Mouse (Mus musculus) cerebral cortex, adult 2 months (tissue): Measurements from ENCODE around the gene Pou2f1.

Experiments
- WGBS: fragments of 180-500 bp; shearing (Covaris S2); methylation state at CpG from one replicate; pipeline ENCODE4 v1.1.7; 2018; 5-methylcytosine and 5-hydroxymethylcytosine counted together

The Pou2f1 gene

DNA sequence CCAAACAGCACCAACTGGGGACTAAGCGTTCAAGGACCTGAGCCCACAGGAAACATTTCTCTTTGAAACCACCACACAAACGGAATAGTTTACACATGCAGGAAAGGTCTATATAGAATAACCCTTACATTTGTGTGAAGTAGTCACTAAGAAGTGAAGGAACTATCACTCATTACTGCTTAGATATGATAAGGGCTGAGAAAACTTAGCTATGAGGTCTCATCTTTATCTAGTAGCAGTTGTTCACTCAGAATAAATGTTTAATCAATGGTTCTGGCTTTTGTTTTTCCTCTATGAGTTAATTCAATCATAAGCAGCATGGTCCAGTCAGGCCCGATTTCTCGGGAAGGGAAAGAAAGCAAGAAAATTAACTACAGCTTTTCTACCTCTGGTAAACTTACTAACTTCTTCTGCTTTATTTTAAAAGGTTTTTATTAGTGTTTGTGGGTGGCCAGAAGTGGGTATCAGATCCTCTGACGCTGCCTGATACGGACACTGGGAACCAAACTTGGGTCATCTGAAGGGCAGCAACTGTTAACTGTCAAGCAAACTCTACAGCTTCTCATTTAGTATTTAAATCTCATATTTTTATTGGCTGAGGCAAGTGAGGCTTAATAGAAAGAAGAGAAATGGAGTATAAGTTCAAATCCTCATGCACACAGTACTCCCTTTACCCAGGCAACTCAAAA, 40.7 kb downstream of the Pou2f1 start:
- WGBS = 85% methylated on average over 6 of the region's 6 CpGs

DNA sequence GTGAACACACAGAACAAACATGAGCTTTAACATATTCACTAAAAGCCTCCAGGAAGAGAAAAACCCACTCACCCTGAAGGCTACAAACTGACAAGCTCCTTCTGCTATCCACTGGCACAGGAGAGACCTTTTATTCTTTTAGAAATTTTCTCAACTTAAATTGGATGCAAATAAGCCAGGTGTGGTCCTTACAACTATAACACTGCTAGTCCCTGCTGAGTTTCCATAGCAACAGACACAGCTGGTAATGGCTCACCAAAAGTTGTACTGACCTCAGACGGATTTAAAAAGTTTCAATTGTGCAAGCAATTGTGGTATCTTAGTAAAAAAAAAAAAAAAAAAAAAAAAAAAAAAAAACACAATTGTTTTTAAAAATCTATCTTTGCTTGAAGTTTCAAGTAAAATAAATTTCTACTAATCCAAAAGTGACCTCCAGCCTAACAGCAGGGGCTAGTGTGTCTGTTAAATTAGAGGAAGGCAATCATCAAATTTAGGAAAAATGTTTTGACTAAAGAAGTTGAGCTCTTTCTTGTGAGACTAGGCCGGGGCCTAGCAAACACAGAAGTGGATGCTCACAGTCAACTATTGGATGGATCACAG, 54.2 kb downstream of the Pou2f1 start:
- 55% methylated on average over 2 of the region's 2 CpGs for WGBS

GRCm38 (mm10) chr1:165943270-165943669, 59.2 kb downstream of the Pou2f1 start:
- 62% methylated on average over 1 of the region's 1 CpGs for WGBS

GRCm38 (mm10) chr1:165935466-165935818, 67.0 kb downstream of the Pou2f1 start:
- 47% methylated on average over 2 of the region's 2 CpGs for WGBS

DNA sequence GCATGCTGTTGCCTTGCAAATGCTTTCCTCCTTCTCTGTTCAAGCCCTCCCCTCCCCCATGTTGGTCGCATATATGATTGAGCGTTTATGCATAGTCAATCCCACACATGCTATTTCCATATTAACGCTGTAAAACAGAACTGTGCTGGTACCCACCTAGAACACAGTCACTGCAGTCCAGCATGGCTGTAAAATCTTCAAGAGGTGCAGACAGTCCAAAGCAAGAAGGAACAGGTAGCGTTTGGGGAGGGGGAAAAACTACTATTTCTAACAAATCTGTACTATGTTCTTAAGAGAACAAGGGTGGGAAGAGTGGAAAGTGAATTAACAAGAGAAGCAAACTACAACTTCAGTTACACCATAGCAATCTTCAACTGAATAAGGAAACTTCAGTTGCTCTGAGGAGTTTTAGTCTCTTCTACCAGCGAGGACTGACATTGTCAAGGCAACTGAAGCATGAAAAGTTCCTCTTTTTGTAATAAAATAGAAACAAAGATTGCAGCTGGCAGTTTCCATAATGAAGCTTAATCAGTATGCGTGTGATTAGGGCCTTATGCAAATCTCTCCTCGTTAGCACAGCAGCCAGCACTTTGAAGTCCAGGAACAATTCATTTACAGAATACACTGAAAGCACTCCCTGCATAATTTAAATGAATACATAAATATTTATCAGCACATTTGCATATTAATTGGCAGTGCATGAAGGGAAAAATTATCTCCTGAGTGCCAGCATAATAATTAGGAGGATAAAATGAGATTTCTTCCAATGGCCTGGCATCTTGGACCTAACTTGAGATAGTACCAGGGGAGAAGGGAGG, 67.6 kb downstream of the Pou2f1 start:
- WGBS = 32% methylated on average over 7 of the region's 7 CpGs

- 56% methylated on average over 5 of the region's 5 CpGs for WGBS
Observed at GRCm38 (mm10) chr1:165933915-165934647, 68.4 kb downstream of the Pou2f1 start.

DNA sequence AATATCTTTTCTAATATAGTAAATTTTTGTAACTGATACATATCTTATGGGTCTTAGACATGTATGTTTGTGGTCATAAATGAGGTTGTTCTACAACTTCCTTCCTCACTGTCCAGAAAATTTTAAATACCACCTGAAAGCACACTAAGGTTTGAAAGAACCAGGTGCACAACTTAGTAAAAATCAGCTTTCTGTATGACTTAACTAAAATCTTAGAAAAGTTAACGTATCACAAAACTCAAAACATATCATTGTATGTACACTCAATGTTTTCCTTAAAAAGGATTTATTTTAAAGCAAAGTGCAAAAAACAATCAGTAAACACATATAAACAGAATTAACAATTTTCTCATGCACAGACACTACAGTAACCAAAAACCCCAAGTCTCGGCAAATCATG, 69.6 kb downstream of the Pou2f1 start:
- WGBS = 83% methylated on average over 2 of the region's 2 CpGs

DNA sequence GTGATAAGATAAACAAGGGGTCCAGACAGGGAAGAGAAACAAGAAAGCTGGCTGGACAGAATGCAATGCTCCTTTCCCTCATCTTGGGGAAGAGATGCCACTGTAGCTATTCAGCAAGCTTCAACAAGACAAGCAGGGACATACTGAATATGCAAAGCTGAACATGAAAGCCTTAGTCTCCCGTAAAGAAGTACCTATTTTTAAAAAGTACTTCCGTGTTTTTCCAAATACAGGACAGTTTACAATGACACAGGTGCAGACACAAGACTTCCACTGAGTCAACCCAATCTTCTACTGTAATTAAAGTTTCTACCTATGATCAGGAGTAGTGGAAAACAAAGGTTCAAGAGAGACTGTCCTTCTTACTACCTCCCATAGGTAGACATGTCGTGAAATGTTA, 72.0 kb downstream of the Pou2f1 start:
- 63% methylated on average over 3 of the region's 3 CpGs for WGBS

- 89% methylated on average over 7 of the region's 7 CpGs for WGBS
Observed at GRCm38 (mm10) chr1:165927507-165928279, 74.8 kb downstream of the Pou2f1 start.

GRCm38 (mm10) chr1:165925207-165925606, 77.3 kb downstream of the Pou2f1 start:
- WGBS = 78% methylated on average over 2 of the region's 2 CpGs

DNA sequence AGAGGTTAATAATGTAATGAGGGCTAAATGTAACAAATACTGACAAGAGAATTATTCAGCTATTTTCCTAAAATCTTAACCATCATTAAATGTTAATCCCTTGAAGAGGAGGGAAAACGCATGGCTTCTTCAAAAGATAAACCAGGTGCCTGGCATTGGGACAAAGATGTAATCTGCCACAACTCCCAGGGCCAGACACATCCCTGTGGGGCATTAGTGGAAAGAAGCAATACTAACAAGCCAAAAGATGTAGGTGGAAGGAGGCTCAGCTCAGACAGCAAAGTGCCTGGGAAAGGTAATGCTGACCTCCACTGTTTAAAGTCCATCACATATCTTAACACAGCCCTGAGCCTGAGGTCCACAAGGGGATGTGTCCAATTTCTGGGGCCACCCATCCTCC, 80.0 kb downstream of the Pou2f1 start:
- WGBS = 69% methylated on average over 1 of the region's 1 CpGs

DNA sequence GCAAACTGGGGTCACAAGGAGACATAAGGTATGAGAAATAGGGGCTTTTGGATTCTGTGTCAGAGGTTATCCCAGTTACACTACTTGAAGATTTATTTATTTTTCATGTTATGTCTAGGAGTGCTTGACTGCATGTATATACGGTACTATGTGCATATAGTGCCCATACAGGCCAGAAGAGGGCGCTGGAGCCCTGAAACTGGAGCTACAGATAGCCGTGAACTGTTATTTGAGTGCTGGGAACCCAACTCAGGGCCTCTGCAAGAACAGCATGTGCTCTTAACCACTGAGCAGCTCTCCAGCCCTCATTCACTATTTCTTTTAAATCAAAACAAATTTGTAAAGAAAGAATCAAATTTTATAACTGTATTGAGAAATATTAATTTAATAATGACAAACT, 81.5 kb downstream of the Pou2f1 start:
- WGBS = 76% methylated on average over 3 of the region's 3 CpGs

DNA sequence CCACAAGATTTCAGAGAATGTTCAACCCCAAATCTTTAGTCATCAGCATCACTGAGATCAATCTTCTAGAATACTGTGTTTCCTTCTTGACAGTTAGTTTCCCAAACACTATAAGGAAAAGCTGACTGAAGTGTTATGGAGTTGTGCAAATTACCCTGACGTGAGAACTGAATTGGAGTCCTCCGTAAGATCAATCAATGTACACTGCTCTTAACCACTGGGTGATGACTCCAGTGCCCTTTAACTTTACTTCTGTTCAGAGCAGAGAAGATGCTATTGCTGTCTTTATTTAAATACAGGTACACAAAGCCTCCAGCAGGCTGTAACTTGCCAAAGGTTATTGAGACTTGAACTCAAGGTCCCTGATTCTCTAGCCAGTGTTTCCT, 88.1 kb downstream of the Pou2f1 start:
- WGBS = 69% methylated on average over 2 of the region's 2 CpGs

DNA sequence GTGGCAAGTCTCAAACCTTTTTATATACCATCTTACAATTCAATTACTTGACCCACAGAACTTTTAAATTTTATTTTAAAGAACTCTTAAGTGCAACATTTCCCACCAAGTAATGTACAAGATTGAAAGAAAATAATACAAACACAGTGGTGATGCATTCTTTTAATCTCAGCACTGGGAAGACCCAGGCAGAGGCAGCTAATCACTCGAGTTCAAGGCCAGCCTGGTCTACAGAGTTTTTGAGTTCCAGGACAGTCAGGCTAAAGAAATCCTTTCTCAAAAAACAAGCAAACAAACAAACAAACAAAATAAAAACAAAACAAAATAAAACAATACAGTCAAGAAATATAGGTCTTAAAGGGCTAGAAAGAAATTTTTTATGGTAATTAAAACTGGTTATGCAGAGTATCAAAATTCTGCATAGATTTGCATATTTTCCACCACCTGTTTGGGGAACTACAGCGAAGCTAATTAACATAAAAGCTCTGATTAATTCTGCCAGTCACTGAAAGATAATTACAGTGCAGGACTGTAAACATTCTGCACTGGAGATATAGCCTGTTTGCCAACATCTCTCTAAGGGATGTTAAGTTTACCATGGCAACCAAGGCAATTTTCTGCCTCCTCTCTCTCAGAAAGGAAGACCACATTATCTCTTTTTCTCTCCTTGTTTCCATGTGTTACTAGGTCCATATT, 88.6 kb downstream of the Pou2f1 start:
- 52% methylated on average over 2 of the region's 2 CpGs for WGBS

DNA sequence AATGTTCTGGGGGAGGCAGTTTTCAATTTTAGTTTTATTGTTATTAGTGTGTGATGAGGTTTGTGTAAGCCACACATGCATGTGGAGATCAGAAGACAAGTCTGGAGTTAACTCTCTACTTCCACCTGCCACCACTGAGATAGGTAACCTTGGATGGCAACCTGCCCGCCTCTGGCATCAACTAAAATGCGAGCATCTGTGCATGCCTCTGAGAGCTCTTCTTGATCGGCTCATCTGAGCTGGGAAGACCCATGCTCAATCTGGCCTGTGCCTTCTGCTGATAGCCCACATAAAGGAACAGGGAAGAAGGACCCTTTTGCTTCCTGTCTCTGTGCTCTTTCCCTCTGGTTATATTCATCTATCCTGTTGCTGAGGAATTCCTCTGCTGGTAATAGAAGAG, 93.0 kb downstream of the Pou2f1 start:
- 82% methylated on average over 3 of the region's 3 CpGs for WGBS

DNA sequence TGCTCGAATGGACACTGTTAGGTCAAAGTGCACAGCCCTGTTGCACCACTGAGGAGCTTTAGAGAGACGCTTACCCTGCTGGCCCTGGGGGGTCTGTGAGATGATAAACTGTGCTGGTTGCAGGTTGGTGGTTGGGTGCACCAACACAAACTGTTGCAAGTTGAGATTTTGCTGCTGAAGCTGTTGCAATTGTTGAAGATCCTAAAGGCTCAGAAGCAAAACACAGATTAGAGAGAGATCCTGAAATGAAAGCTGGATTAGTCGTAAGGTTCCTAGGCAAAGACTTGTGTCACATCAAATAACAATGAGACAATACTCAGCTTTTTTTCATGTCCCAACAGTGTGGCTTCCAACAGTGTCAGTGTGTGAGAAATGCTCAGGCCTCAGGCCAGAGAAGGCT, 93.7 kb downstream of the Pou2f1 start:
- 89% methylated on average over 3 of the region's 3 CpGs for WGBS

DNA sequence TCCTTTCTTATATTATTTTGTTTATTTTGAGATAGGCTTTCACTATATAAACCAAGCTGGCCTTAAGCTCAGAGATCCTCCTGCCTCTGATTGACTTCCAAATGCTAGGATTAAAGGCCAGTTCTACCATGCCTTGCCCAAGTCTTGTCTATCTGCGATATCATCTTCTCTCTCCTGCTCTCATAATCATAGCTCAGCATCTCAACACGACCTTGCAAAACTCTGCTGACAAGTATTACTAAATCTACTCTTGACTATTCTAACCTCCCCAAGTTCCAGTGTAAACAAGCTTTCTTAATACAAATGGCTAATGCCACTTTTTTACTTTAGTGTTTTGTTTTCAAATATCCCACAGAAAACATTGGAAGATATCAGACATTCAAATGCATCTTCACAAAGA, 94.3 kb downstream of the Pou2f1 start:
- WGBS = 97% methylated on average over 2 of the region's 2 CpGs

- 89% methylated on average over 1 of the region's 1 CpGs for WGBS
Observed at GRCm38 (mm10) chr1:165903596-165903995, 98.9 kb downstream of the Pou2f1 start.

- WGBS = 85% methylated on average over 2 of the region's 2 CpGs
Observed at GRCm38 (mm10) chr1:165891686-165892085, 110.8 kb downstream of the Pou2f1 start.

DNA sequence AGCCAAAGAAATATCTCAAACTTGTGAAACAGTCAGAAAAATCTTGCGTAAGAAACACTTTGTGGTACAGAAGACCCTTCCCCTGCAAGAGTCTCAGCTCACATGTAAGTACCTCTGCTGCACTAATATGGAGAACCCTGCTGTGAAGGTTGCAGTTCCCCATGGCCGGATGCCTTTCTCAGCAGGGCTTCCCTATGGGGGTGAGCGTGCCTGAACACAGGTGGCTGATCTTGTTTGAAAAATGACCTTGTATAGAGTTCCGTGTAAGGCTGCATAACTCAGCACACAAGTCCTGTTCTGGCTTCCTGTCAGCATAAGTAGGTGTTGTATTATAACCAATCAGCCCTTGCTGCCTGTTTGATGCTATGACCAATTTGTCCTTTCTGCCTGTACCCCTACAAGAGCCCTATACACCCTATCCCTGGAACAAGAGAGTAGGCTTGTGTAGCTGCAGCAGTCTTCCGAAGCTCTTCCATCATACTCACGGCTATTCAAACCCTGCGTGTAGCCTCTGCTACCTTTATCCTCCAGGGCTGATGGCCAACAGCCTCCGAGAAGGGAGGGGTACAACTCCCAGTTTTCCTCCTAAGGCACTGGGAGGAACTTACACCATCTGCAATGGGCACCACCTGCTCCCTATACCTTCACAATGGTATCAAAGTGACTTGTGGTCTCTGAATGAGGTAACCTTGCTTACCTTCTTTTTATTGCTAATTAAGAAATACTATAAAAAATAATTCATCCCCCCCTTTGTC, 120.2 kb downstream of the Pou2f1 start:
- 70% methylated on average over 8 of the region's 8 CpGs for WGBS
